Mouse (Mus musculus) brain, embryonic 14.5 days (tissue): ENCODE measurements at regions not wholly inside any gene's neighbourhood (a gene's known extent, or its start where the extent isn't known, plus 50 kb on each side); places are given as distances from the start of the nearest gene placed in this dataset.

ENCODE experiments used
- DNase-seq: peaks from one replicate; pipeline ENCODE4 v3.0.0-alpha.2; 2011; ENCODE audit warnings: low read depth
- CTCF ChIP-seq: fragments of 200-500 bp; IDR thresholded peaks from 2 replicates; pipeline ENCODE4 v1.5.1; 2012; ENCODE audit warnings: inconsistent platforms, mild to moderate bottlenecking, moderate library complexity, borderline replicate concordance; ENCODE audit not compliant: insufficient read depth, insufficient read length; ENCODE audit errors: extremely low read depth
- POLR2A ChIP-seq: fragments of 200-500 bp; IDR thresholded peaks from 2 replicates; pipeline ENCODE4 v1.6.1; 2012; ENCODE audit warnings: mild to moderate bottlenecking, inconsistent platforms, borderline replicate concordance; ENCODE audit not compliant: poor library complexity, insufficient read depth, insufficient read length, severe bottlenecking; ENCODE audit errors: extremely low read depth

DNA sequence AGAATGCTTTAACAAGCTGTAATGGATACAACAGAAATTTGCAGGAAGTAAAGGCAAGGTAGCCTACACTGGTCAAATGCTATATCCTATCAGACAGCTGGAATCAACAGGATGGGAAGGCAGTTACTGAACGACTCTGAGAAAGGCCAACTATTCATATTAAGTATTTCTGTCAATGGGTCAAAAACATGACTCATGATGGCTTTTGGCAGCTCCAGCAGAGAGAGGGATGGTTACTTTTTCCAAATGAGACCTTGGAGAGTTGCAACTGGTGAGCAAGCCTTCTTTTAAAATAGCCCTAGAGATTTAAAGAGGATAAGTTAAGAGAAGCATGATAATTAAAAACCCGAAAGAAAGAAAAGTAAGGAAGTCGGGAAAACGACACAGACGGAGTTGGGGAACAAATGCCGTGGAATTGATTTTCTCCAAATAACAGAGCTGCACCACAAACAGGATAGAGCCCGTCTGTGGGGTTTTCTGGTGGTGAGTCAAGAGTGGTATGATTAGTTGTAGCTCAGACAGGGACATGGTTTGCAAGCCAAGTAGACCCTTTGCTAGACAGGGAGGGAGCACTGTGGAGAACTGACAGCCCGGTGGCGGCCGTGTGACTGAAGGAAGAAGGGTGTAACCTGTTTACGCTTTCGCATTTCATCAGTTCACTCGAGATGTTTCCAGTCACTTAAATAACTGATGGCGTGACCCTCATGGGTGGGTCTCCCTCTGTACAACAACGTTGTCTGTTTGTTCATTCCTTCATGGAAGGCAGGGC, 3638.1 kb upstream of the Gm7489 start:
- TF ChIP-seq POLR2A (no peak), CTCF (no peak)
- DNase-seq = no peak

DNA sequence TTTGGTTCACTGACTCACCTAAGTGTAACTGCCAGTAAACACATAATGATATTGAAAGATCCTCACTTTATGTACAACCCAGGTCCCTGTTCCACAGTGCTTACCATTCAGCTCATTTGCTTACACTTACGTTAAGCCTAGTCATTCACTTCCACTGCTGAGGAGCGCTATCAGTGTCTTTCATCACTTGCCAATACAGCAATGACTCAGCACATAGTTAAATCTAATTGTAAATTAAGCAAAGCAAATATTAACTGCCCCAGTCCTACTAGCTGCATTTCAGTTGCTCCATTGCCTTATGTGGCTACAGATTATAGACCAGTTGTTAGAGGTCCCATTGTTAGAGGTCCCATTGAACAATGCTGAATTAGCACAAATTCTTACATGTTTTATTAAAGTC, 3624.6 kb upstream of the Gm7489 start:
- TF ChIP-seq CTCF = no peak
- no peak for DNase-seq

DNA sequence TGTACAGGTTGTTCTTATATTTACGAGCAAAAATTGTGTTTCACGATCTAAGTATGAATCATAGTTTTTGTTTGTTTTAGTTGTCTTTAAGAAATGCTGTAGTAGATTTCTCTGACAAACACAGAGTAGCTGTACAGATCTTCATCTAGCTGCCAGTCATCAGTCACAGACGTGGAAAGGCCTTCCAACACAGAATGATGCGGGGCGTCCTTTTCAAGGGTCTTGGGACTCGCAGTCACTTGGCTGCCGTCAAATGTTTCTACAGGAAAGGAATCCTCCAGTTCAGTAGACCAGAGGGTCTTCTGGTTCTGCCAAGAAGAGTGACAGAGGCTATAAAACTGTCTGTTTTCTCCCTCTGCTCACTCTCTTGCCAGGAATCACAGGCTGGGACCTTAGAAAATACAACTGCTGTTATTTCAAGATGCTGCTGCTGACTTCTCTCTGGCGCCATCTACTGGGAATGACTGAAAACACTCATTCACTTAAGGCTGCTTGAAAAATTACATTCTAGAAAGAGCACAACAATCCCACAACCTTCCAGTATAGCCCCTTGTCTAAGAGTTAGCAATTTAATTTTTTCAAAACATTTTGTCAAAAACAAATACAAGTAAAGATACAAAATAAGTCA, 3623.3 kb upstream of the Gm7489 start:
- DNase-seq = peak; percentile 95
- TF ChIP-seq CTCF (peak; percentile 82), POLR2A (no peak)

DNA sequence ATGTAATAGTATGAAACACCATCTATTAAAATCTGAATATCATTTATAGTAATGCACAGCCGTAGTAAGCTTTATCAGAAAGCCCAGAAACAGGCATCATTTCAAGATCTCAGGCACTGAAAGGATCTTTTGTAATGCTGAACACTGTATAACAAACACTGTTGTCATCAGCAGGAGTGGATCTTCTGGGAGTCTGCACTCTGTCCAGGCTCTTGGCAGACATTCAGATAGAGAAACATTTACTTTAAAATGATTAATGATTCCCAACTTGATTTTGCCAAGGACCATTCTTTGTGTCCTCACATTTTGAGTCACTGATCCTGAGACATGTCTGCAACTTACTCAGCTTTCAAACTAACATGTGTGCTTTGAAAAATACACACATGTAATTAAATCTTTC, 3617.2 kb upstream of the Gm7489 start:
- DNase-seq = no peak
- TF ChIP-seq CTCF (no peak), POLR2A (no peak)

DNA sequence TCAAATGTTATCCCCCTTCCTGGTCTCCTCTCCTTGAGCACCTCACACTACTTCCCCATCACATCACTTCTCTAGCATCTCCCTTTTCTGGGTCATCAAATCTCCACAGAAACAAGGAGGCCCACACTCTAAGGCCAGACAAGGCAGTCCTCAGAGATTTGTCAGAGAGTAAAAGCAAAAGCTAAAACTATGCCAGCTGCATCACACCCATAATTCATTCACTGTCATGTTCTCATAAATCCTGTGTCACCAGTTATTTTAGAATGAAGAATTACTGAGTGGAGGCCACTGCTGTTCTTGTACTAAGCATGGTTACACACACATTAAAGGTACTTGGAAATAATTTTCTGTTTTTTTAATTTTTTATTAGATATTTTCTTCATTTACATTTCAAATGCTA, 3613.1 kb upstream of the Gm7489 start:
- no peak for DNase-seq
- TF ChIP-seq CTCF (no peak), POLR2A (no peak)

DNA sequence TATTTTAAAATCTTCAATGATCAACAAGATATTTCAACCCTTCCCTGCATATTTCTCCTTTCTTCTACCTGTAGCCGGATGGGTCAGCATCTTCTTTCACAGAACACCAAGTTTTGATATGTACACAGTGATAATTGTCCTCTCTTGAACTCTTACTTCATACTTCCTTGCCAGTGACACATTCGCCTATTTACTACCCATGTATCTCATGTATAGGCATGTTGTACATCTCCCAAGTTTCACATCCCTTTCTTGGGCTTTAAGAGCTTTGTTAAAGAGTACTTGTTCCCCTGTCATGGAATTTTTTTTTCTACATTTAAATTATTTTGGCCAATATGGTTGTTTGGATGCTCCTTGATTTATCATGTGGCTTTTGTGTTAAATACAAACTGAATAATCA, 3602.1 kb upstream of the Gm7489 start:
- TF ChIP-seq POLR2A (no peak), CTCF (no peak)
- no peak for DNase-seq

DNA sequence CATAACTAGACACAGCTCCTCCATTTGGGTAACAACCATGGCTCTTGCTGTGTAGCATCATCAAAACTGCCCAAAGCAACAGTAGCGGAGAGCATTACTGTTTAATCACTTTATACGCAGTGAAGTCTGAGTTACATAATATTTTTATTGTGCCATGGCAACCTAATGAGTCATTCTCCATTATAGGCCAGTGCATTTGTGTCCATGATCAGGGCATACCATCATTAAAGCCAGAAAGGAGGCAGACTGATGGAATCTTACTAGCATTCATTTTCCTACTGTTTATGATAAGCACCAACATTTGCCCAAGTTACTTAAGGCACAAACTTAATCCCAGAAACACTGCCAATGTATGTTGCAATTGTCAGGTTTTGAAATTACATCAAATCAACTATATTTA, 3601.2 kb upstream of the Gm7489 start:
- TF ChIP-seq POLR2A = no peak
- TF ChIP-seq CTCF = no peak
- no peak for DNase-seq

DNA sequence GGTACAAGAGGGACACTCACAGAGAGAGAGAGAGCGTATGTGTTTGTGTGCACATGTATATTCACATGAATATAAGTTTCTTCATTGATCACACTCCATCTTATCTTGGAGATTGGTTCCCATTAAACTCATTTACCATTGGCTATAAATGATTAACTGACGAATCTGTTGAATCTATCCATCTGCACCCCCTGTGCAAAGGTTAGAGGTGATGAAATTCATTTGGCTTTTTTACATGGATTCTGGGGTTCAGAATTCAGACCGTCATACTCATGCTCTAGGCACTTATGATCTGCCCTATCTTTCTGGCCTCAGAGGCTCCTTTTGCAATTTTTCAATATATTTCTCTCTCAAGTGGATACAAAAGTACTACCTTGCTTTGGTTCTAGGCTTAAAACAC, 3582.9 kb upstream of the Gm7489 start:
- DNase-seq = no peak
- TF ChIP-seq CTCF = no peak
- TF ChIP-seq POLR2A = no peak

DNA sequence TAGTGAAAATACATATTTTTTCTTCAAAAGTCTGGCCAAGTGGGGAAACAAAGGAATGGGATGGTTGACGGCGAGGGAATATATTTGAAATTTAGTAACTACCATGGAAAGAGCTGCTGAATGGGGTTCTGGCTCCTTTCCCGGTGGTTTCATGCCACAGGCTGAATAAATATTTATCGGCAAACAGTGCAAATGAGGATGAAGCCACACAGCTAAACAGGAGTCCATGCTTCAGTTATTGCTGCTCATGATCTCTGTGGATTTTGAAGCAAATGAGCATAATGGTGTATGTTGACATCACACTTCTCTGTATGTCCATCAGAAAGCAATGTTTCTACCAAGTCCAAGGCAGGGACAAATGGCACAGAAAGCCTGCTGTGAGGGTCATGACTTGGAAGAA, 3580.6 kb upstream of the Gm7489 start:
- TF ChIP-seq CTCF (no peak), POLR2A (no peak)
- DNase-seq = peak; percentile 45

DNA sequence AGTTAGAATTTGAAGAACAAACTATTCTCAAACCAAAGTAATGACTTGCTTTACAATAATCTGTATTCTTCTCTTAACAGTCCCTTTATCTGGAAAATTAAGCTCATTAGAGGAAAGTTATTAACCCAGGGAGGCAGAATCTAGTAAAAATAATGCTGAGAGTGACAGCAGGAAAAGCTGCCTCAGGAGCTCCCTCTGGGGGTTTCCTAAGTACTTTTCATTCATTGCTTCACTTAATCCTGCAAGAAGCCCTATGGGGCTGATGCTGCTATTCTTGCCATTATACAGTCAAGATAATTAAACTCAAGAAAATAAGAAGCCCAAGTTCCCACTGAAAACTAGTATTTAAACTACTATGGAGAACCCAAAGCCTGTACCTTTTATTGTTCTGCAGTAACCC, 3563.9 kb upstream of the Gm7489 start:
- peak; percentile 11 for DNase-seq
- TF ChIP-seq POLR2A = no peak
- TF ChIP-seq CTCF = no peak

DNA sequence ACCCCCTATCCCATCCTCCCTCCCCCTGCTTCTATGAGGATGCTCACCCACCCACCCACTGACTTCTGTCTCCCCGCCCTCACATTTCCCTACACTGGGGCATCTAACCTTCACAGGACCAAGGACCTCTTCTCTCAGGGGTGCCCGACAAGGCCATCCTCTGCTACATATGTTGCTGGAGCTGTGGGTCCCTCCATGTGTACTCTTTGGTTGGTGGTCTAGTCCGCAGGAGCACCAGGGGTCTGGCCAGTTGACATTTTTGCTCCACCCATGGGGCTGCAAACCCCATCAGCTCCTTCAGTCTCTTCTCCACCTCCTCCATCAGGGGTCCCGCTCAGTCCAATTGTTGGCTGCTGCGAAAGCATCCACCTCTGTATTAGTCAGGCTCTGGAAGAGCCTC, 3539.2 kb upstream of the Gm7489 start:
- no peak for DNase-seq
- TF ChIP-seq CTCF = no peak
- TF ChIP-seq POLR2A = no peak

DNA sequence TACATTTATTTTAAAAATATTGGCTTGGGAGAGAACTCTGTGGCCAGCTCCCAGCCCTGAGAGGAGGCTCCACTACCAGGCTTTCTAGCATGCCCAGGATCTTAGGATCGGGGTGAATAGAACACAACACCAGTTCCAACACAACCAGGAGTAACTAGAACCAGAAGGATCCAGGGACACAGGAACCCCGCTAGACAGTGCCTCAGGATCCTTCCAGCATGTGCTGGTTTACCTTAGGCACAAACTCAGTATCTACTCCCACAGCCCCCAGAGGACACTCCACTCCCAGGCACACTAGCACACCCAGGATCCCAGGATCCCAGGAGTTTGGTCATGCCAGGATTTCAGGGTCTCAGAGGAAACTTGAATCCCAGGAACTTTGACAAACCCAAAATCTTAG, 3537.8 kb upstream of the Gm7489 start:
- no peak for TF ChIP-seq POLR2A
- no peak for TF ChIP-seq CTCF
- DNase-seq = no peak

DNA sequence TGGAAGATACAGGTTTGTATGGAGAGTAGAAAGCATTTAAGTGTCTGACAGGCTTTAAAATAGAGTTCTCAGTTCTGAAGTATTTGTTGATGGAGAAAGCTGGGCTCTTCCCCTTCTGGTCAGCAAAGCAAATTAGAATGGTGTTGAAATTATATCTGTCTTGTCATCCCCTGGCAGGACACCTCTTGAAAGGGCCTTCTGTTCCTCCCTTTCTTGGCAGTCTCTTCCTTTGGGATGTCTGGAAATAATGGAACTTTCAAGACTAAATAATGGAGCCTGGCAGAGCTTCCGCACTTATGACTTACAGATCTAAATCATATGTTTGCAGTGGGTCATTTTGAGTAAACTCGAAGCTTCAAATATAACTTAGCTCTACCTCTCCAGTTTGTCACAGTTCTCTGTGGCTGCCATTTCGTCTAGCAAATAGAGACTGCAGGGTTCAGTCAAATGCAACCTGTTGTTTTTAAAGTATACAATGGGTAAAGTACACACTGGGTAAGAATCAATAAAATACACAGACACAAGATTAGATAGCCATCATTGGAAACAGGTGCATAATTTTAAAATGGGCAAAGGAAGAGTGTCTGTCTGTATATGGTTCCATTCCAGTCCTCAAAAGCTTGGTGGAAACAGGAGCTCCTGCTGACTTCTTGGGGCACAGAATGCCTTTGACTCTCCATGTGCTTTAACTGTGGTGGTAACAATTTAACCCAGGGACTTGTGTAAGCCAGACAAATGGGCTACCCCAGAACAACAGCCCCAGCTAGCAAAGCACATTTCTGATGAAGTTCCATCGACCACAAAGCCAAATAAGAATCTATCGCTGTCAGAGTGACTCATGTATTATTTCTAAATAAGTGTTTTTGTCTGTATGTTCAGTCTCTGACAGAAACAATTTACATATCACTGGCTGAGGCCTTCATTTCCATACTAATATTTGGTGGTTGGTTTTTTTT, 3524.4 kb upstream of the Gm7489 start:
- no peak for TF ChIP-seq POLR2A
- TF ChIP-seq CTCF = no peak
- peak; percentile 42 for DNase-seq
